16 mouse cellular contexts compared by ENCODE assay signal in genomic region chr14:61258352-61258751, GRCm38 (mm10). TPM values are rescaled to one million over a fixed set of nuclear protein-coding genes. Genes with fewer than 3 reads are reported as not detected.
DNase-seq lines count a peak whose midpoint lies in the region; ATAC-seq and TF ChIP-seq lines count a peak whose summit lies in the region.
"Had no signal": no experiment of that assay in that cellular context is flagged by ENCODE, and none has a peak within 500 bp of the region (broad histone marks: within the 10 kb centered on the region; RNA-seq: fewer than 3 reads in every experiment).

TSS of gene Sgcg (minus strand) at chr14:61258490.

- TF ChIP-seq POLR2A in brain, embryonic 14.5 days (IDR thresholded peaks at IDR 0.05; ENCODE audit: borderline replicate concordance, extremely low read depth, insufficient read depth, insufficient read length, poor library complexity, severe bottlenecking) = no peak

- H3K4me1 ChIP-seq in hindbrain, embryonic 13.5 days (replicated peaks) = no peaks in the 10 kb centered on the region
- H3K4me1 ChIP-seq: forebrain, embryonic 12.5 days; hindbrain, embryonic 10.5 days had no signal

- WGBS in hindbrain, embryonic 13.5 days = 74% methylated on average over 11 of the region's 11 CpGs

- H3K36me3 ChIP-seq in hindbrain, embryonic 13.5 days = no peaks in the 10 kb centered on the region
- H3K36me3 ChIP-seq: forebrain, embryonic 12.5 days; hindbrain, embryonic 10.5 days had no signal

- ATAC-seq in hindbrain, embryonic 13.5 days (ENCODE audit: low FRiP score) = no peak
- ATAC-seq: activated CD4-positive, CD25-positive, alpha-beta regulatory T cell, adult 4 months; midbrain, embryonic 16.5 days had no signal

- intact Hi-C loops in heart, postnatal 36 days (cut with DNase I) = no loop called here

- H3K27ac ChIP-seq in hindbrain, embryonic 13.5 days = no peak within 1 kb of the TSS
- H3K27ac ChIP-seq: forebrain, embryonic 12.5 days; hindbrain, embryonic 10.5 days had no signal

- peak; percentile 5 for DNase-seq in adrenal gland, postnatal 25 days
- DNase-seq in adrenal gland, postnatal 4 days (ENCODE audit: low spot score in 2 of 2) = no peak
- DNase-seq in brain, embryonic 14.5 days (ENCODE audit: low read depth) = peak; percentile 13
- DNase-seq in gastrocnemius, postnatal 4 days (ENCODE audit: low spot score in 2 of 2) = peak in 1 of 2 experiments; percentile 65
- peak; percentile 48 to 58 for DNase-seq in heart, postnatal 36 days
- no peak for DNase-seq in right cerebral cortex, adult 2 months (ENCODE audit: low spot score in 2 of 2)
- DNase-seq in left cerebral cortex, adult 11 months (ENCODE audit: low spot score) = no peak
- DNase-seq: kidney, adult 8-10 months; layer of hippocampus, postnatal 36 days; right cerebral cortex, postnatal 4 days had no signal

- no peak within 1 kb of the TSS for H3K9ac ChIP-seq in hindbrain, embryonic 13.5 days
- H3K9ac ChIP-seq: forebrain, embryonic 12.5 days had no signal

- H3K27me3 ChIP-seq in hindbrain, embryonic 13.5 days = no peaks in the 10 kb centered on the region
- H3K27me3 ChIP-seq: forebrain, embryonic 12.5 days had no signal

- no peak within 1 kb of the TSS for H3K4me2 ChIP-seq in hindbrain, embryonic 13.5 days
- H3K4me2 ChIP-seq: forebrain, embryonic 12.5 days had no signal

- no peaks in the 10 kb centered on the region for H3K9me3 ChIP-seq in hindbrain, embryonic 13.5 days
- H3K9me3 ChIP-seq: forebrain, embryonic 12.5 days had no signal

- TF ChIP-seq CTCF in brain, embryonic 14.5 days (IDR thresholded peaks at IDR 0.05; ENCODE audit: borderline replicate concordance, extremely low read depth, insufficient read depth, insufficient read length) = no peak

- no peak within 1 kb of the TSS for H3K4me3 ChIP-seq in hindbrain, embryonic 13.5 days
- H3K4me3 ChIP-seq: forebrain, embryonic 12.5 days; hindbrain, embryonic 10.5 days had no signal

RNA-seq across cellular contexts. Expression of gene Sgcg, which starts in this region (rescaled TPM):
- 0.62 and 1.2 TPM in 2 replicates for total RNA-seq in adrenal gland, postnatal 25 days (2021)
- 1 to 10 TPM; 2.0 to 4.8 TPM for total RNA-seq in adrenal gland, postnatal 4 days (2021)
- 0.07 and 0.10 TPM in 2 replicates for polyA plus RNA-seq in brain, embryonic 14.5 days (2012; rRNA removed)
- 100 to 1,000 TPM; 145 to 161 TPM for total RNA-seq in gastrocnemius, postnatal 4 days (2021)
- total RNA-seq in heart, postnatal 36 days (2021) = 100 to 1,000 TPM; 237 to 263 TPM
- 0.16 and 0.19 TPM in 2 replicates for polyA plus RNA-seq in hindbrain, embryonic 13.5 days (2015; fragmentation: Nextera tagmentation; extraction: Ambion mirVana)
- total RNA-seq: layer of hippocampus, postnatal 36 days; neutrophil, adult 5-6 weeks had no signal
- polyA plus RNA-seq: activated CD4-positive, CD25-positive, alpha-beta regulatory T cell, adult 4 months; midbrain, embryonic 16.5 days had no signal

Comparison
In these comparisons a context has a peak if more than half of its experiments do, and no peak if none do; other contexts are left out.
1. RNA of gene Sgcg (total RNA-seq): 237 to 263 TPM in heart, postnatal 36 days and 145 to 161 TPM in gastrocnemius, postnatal 4 days; 2.0 to 4.8 TPM in adrenal gland, postnatal 4 days and 0.62 to 1.2 TPM in adrenal gland, postnatal 25 days; every median in the first group is over 10 times any median in the second.
2. DNase-seq: peak in adrenal gland, postnatal 25 days (single experiment) and heart, postnatal 36 days (2 of 2); none in adrenal gland, postnatal 4 days (0 of 2), right cerebral cortex, adult 2 months (0 of 2) and left cerebral cortex, adult 11 months (single experiment).
3. Peak in DNase-seq in brain, embryonic 14.5 days; RNA of the gene not detected or under 1 TPM.